Mouse (Mus musculus) myocyte (in vitro differentiated cells): ENCODE measurements around the gene Zfp202.

Experiments used
- CEBPB ChIP-seq: IDR thresholded peaks from 2 replicates; pipeline ENCODE4 v1.6.1; 2011; ENCODE audit warnings: mild to moderate bottlenecking, moderate library complexity; ENCODE audit not compliant: poor library complexity, insufficient read depth, severe bottlenecking
- MAX ChIP-seq: IDR thresholded peaks from one replicate; pipeline ENCODE4 v1.6.1; 2011; ENCODE audit warnings: low read depth, mild to moderate bottlenecking, control low read depth
- MYOD1 ChIP-seq, 3 experiments: IDR thresholded peaks; one replicate each; pipeline ENCODE4 v1.6.1; 2011; ENCODE audit warnings: control low read depth in 2 of 3, low read depth in 2 of 3, mild to moderate bottlenecking in 2 of 3, moderate library complexity in 1 of 3; ENCODE audit not compliant: insufficient read length in 2 of 3, control insufficient read depth in 1 of 3
- POLR2A ChIP-seq: IDR thresholded peaks from one replicate; pipeline ENCODE4 v1.6.1; 2011; ENCODE audit warnings: low read depth, mild to moderate bottlenecking, control low read depth, moderate library complexity; ENCODE audit not compliant: insufficient read length
- POLR2AphosphoS2 ChIP-seq: IDR thresholded peaks from one replicate; pipeline ENCODE4 v1.6.1; 2011; ENCODE audit warnings: low read depth, control low read depth; ENCODE audit not compliant: insufficient read length
- SRF ChIP-seq: IDR thresholded peaks from one replicate; pipeline ENCODE4 v1.6.1; 2011; ENCODE audit warnings: low read depth; ENCODE audit not compliant: control insufficient read depth, insufficient read length
- TCF12 ChIP-seq: IDR thresholded peaks from one replicate; pipeline ENCODE4 v1.6.1; 2011; ENCODE audit warnings: mild to moderate bottlenecking, control low read depth; ENCODE audit not compliant: poor library complexity, insufficient read depth, severe bottlenecking
- USF1 ChIP-seq: IDR thresholded peaks from one replicate; pipeline ENCODE4 v1.6.1; 2011; ENCODE audit warnings: low read depth, mild to moderate bottlenecking, control low read depth, moderate library complexity

DNA sequence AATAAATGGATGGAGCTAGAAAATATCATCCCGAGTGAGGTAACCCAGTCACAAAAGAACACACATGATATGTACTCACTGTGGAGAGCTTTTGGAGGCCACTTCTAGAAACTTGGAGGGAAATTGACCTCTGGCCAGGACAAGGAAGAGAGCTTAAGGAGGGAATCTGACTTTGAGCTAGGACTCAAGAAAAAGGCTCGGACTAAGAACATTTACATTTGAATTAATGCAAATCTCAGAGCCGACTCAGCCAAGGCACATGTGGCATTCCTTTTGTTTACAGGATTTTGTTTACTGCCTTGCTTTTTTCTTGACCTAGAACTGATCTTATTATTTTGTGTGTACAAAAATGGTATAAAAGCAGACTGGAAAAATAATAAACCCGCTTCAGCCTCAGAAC is 47.6 kb downstream of the Zfp202 start:
- no peak for TF ChIP-seq POLR2A
- no peak for TF ChIP-seq MAX
- TF ChIP-seq POLR2AphosphoS2 = no peak
- no peak for TF ChIP-seq USF1
- TF ChIP-seq SRF = no peak
- TF ChIP-seq CEBPB = no peak
- TF ChIP-seq MYOD1 (IDR thresholded peaks at IDR 0.05; ENCODE audit: control insufficient read depth in 1 of 3, insufficient read length in 2 of 3, low read depth in 2 of 3) = no peak
- TF ChIP-seq TCF12 = no peak
